Mouse (Mus musculus) Muller cell, postnatal 12 days (primary cell): ENCODE data around the gene Arsg.
"Not testable (repeated sequence)": the region's sequence is repeated elsewhere in the genome, so short reads cannot be mapped to it uniquely, and the experiment has no call there.

Experiments
- DNase-seq: peaks from one replicate; pipeline ENCODE4 v3.0.0-alpha.2; 2015; ENCODE audit errors: inconsistent ontology term

Arsg gene

DNA sequence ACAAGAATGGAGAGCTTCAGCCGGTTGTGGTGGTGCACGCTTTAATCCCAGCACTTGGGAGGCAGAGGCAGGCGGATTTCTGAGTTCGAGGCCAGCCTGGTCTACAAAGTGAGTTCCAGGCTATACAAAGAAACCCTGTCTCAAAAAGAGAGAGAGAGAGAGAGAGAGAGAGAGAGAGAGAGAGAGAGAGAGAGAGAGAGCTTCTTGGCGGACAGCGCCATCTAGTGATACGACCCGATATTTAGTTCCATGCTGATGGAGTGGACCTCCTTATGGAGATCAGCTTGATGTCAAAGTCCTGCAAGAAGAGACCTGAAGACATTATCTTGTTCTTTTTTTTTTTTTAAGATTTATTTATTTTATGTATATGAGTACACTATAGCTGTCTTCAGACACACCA is 145.9 kb downstream of the Arsg start:
- DNase-seq, result not testable (repeated sequence)

DNA sequence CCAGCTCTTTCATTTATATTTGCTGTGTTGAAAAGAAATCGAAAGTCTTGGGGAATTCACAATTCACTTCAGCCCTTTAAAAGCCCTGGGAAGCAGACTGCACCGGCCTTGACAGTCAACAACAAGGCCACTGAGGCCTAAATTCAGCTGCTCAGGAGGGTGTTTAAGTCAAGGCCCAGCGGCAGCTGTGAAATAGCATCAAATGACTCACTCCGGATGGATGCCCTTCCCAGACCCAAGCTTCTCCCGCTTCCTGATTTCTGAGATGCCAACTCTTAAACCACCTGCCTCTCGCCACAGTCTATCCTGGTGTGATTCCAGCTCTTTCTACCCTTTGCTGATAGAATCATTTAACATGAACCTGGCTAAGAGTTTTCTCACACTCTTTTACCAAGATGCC is 147.2 kb downstream of the Arsg start:
- DNase-seq, result no peak

DNA sequence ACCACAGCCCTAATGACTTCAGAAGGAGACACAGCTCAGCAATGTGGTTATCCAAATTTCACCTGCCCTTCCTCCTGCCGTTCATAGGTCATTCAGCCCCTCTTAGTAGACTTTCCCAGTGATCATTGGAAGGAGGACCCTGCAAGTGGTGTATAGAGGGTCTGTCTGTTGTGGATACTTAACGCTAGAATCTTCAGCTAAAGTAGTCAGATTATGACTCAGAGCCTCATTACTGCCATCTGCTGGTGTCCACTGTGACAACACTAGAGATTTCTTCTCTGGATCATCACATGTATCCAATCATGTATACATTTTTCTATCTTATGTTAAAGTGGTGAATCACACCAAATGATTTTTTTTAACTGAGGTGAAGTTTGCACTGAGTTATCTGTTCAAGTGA is 148.0 kb downstream of the Arsg start:
- DNase-seq, result no peak

DNA sequence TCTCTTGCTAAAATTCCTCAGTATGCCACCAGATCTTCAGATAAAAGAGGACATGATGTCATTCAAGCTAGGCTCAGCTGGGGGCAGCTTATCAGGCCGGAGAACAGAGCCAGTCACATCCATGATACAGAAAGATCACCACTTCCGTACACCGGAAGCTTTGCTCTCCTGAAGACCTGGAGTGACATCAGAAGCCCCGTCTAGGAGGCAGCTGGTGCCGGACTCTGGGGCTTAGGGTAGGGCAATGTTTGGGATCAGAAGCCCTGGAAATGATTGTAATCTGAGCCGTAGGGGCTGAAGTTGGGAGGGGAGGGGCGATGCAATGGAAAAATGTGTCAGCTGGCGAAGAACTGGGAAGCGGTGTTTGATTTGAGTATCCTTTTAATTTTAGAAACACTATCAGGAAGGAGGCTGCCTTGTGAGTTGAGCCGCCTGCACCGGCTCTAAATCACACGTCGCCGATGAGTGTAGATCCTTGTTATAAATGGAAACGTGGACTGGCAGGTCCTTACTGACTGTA is 149.4 kb downstream of the Arsg start:
- no peak for DNase-seq
